Mouse (Mus musculus): Measurements from ENCODE around the gene 1700010I14Rik. TPM values are rescaled to one million over a fixed set of nuclear protein-coding genes. Genes with fewer than 3 reads are reported as not detected.
A peak's percentile ranks its signal among the peaks of the same experiment; 100 is the strongest.

1700010I14Rik gene
- 0.74 and 1.1 TPM in 2 replicates for polyA plus RNA-seq (2015; fragmentation: Nextera tagmentation; extraction: Ambion mirVana)

GRCm38 (mm10) chr17:8988119-8988807 lies at the start of gene 1700010I14Rik:
1700010I14Rik (plus strand) TSS chr17:8988333.
- Histone ChIP-seq H3K27me3 (ENCODE audit: control insufficient read depth, insufficient read depth, low read length) (no peaks in the 10 kb centered on the region), H3K9ac (ENCODE audit: low read length) (0 out of 2 replicates have a peak within 1 kb of the TSS, but pooled peaks have one; percentile 18), H3K36me3 (ENCODE audit: control insufficient read depth, insufficient read depth, low read length) (no peaks in the 10 kb centered on the region), H3K27ac (replicated peaks) (no peak within 1 kb of the TSS), H3K4me3 (ENCODE audit: low read depth, low read length) (peak within 1 kb of the TSS; percentile 24), H3K4me2 (replicated peaks; ENCODE audit: low read depth) (peak within 1 kb of the TSS; percentile 45), H3K9me3 (ENCODE audit: control insufficient read depth, low read length) (no peaks in the 10 kb centered on the region), H3K4me1 (replicated peaks; ENCODE audit: control insufficient read depth, insufficient read depth) (no peaks in the 10 kb centered on the region)
- 4% methylated on average over 13 of the region's 13 CpGs for WGBS
- DNase-seq (ENCODE audit: low spot score) (peak; percentile 75), ATAC-seq (ENCODE audit: low FRiP score, low TSS enrichment) (peak; percentile 65; the same call in 1 of the 2 replicates)
- TF ChIP-seq EP300 (optimal IDR thresholded peaks at IDR 0.05) (no peak), CTCF (IDR thresholded peaks at IDR 0.05; ENCODE audit: low read depth) (peak; percentile 74)

GRCm38 (mm10) chr17:8951588-8951987 lies 36.5 kb upstream of the 1700010I14Rik start:
- TF ChIP-seq EP300 (optimal IDR thresholded peaks at IDR 0.05) (no peak), CTCF (IDR thresholded peaks at IDR 0.05; ENCODE audit: low read depth) (no peak)

GRCm38 (mm10) chr17:8952951-8953350 lies 35.2 kb upstream of the 1700010I14Rik start:
- H3K4me3 ChIP-seq (ENCODE audit: low read depth, low read length), result no peak overlapping the region

More at GRCm38 (mm10) chr17:8951588-8951987, 36.5 kb upstream of the 1700010I14Rik start:
- H3K4me2 ChIP-seq (replicated peaks; ENCODE audit: low read depth), result no peak overlapping the region
- H3K27ac ChIP-seq (replicated peaks), result no peak overlapping the region
- no peaks in the 10 kb centered on the region for H3K4me1 ChIP-seq (replicated peaks; ENCODE audit: control insufficient read depth, insufficient read depth)
- no peak for ATAC-seq (ENCODE audit: low FRiP score, low TSS enrichment)
- no peak for DNase-seq (ENCODE audit: low spot score)
- H3K9ac ChIP-seq (ENCODE audit: low read length), result no peak overlapping the region
- no peaks in the 10 kb centered on the region for H3K27me3 ChIP-seq (ENCODE audit: control insufficient read depth, insufficient read depth, low read length)
- WGBS, result 78% methylated on average over 5 of the region's 5 CpGs
- H3K4me3 ChIP-seq (ENCODE audit: low read depth, low read length), result no peak overlapping the region
- H3K36me3 ChIP-seq (ENCODE audit: control insufficient read depth, insufficient read depth, low read length), result no peaks in the 10 kb centered on the region
- no peaks in the 10 kb centered on the region for H3K9me3 ChIP-seq (ENCODE audit: control insufficient read depth, low read length)

GRCm38 (mm10) chr17:8958125-8958524 lies 30.0 kb upstream of the 1700010I14Rik start:
- Histone ChIP-seq H3K27ac (replicated peaks) (no peak overlapping the region), H3K4me2 (replicated peaks; ENCODE audit: low read depth) (no peak overlapping the region), H3K9me3 (ENCODE audit: control insufficient read depth, low read length) (no peaks in the 10 kb centered on the region), H3K27me3 (ENCODE audit: control insufficient read depth, insufficient read depth, low read length) (no peaks in the 10 kb centered on the region), H3K9ac (ENCODE audit: low read length) (no peak overlapping the region), H3K36me3 (ENCODE audit: control insufficient read depth, insufficient read depth, low read length) (no peaks in the 10 kb centered on the region), H3K4me1 (replicated peaks; ENCODE audit: control insufficient read depth, insufficient read depth) (no peaks in the 10 kb centered on the region), H3K4me3 (ENCODE audit: low read depth, low read length) (no peak overlapping the region)
- ATAC-seq (ENCODE audit: low FRiP score, low TSS enrichment) (no peak), DNase-seq (ENCODE audit: low spot score) (no peak)
- WGBS, result 68% methylated on average over 6 of the region's 6 CpGs
- TF ChIP-seq CTCF (IDR thresholded peaks at IDR 0.05; ENCODE audit: low read depth) (no peak), EP300 (optimal IDR thresholded peaks at IDR 0.05) (no peak)

More at GRCm38 (mm10) chr17:8952951-8953350, 35.2 kb upstream of the 1700010I14Rik start:
- ATAC-seq (ENCODE audit: low FRiP score, low TSS enrichment) (no peak), DNase-seq (ENCODE audit: low spot score) (no peak)
- Histone ChIP-seq H3K4me2 (replicated peaks; ENCODE audit: low read depth) (no peak overlapping the region), H3K4me1 (replicated peaks; ENCODE audit: control insufficient read depth, insufficient read depth) (no peaks in the 10 kb centered on the region), H3K27me3 (ENCODE audit: control insufficient read depth, insufficient read depth, low read length) (no peaks in the 10 kb centered on the region), H3K27ac (replicated peaks) (no peak overlapping the region), H3K9me3 (ENCODE audit: control insufficient read depth, low read length) (no peaks in the 10 kb centered on the region), H3K9ac (ENCODE audit: low read length) (no peak overlapping the region), H3K36me3 (ENCODE audit: control insufficient read depth, insufficient read depth, low read length) (no peaks in the 10 kb centered on the region)
- 89% methylated on average over 8 of the region's 8 CpGs for WGBS
- no peak for TF ChIP-seq EP300 (optimal IDR thresholded peaks at IDR 0.05)
- TF ChIP-seq CTCF (IDR thresholded peaks at IDR 0.05; ENCODE audit: low read depth), result no peak

GRCm38 (mm10) chr17:8960386-8960785 lies 27.7 kb upstream of the 1700010I14Rik start:
- TF ChIP-seq EP300 (optimal IDR thresholded peaks at IDR 0.05), result no peak
- no peak for TF ChIP-seq CTCF (IDR thresholded peaks at IDR 0.05; ENCODE audit: low read depth)
- Histone ChIP-seq H3K27me3 (ENCODE audit: control insufficient read depth, insufficient read depth, low read length) (no peaks in the 10 kb centered on the region), H3K9ac (ENCODE audit: low read length) (no peak overlapping the region), H3K27ac (replicated peaks) (no peak overlapping the region), H3K4me1 (replicated peaks; ENCODE audit: control insufficient read depth, insufficient read depth) (no peaks in the 10 kb centered on the region), H3K4me3 (ENCODE audit: low read depth, low read length) (no peak overlapping the region), H3K36me3 (ENCODE audit: control insufficient read depth, insufficient read depth, low read length) (no peaks in the 10 kb centered on the region), H3K4me2 (replicated peaks; ENCODE audit: low read depth) (no peak overlapping the region), H3K9me3 (ENCODE audit: control insufficient read depth, low read length) (no peaks in the 10 kb centered on the region)
- 86% methylated on average over 4 of the region's 4 CpGs for WGBS
- ATAC-seq (ENCODE audit: low FRiP score, low TSS enrichment) (no peak), DNase-seq (ENCODE audit: low spot score) (no peak)

- Histone ChIP-seq H3K27me3 (ENCODE audit: control insufficient read depth, insufficient read depth, low read length) (no peaks in the 10 kb centered on the region), H3K4me2 (replicated peaks; ENCODE audit: low read depth) (no peak overlapping the region), H3K36me3 (ENCODE audit: control insufficient read depth, insufficient read depth, low read length) (no peaks in the 10 kb centered on the region), H3K27ac (replicated peaks) (no peak overlapping the region), H3K4me3 (ENCODE audit: low read depth, low read length) (no peak overlapping the region), H3K9ac (ENCODE audit: low read length) (no peak overlapping the region), H3K4me1 (replicated peaks; ENCODE audit: control insufficient read depth, insufficient read depth) (no peaks in the 10 kb centered on the region), H3K9me3 (ENCODE audit: control insufficient read depth, low read length) (no peaks in the 10 kb centered on the region)
- 81% methylated on average over 5 of the region's 5 CpGs for WGBS
- ATAC-seq (ENCODE audit: low FRiP score, low TSS enrichment) (no peak), DNase-seq (ENCODE audit: low spot score) (no peak)
- TF ChIP-seq CTCF (IDR thresholded peaks at IDR 0.05; ENCODE audit: low read depth) (no peak), EP300 (optimal IDR thresholded peaks at IDR 0.05) (no peak)
Measured at GRCm38 (mm10) chr17:8961097-8961496, 27.0 kb upstream of the 1700010I14Rik start.

Measured in stomach, postnatal 0 days (tissue).